Mouse (Mus musculus) ES-E14 (cell line): ENCODE measurements around the gene Taldo1. TPM values are rescaled to one million over a fixed set of nuclear protein-coding genes. Genes with fewer than 3 reads are reported as not detected.

Experiments
- DNase-seq: peaks from one replicate; pipeline ENCODE4 v3.0.0-alpha.2; 2013; ENCODE audit warnings: low read depth, low spot score
- H3K27ac ChIP-seq: 2 replicates; pipeline ENCODE4 v1.5.1; 2012; ENCODE audit warnings: low read depth, mild to moderate bottlenecking, low read length, moderate library complexity, mixed read lengths; ENCODE audit not compliant: poor library complexity, insufficient read depth, severe bottlenecking
- H3K36me3 ChIP-seq: 2 replicates; pipeline ENCODE4 v1.6.1; 2012; ENCODE audit warnings: mild to moderate bottlenecking, low read length, moderate library complexity, mixed read lengths; ENCODE audit not compliant: control insufficient read depth, poor library complexity, insufficient read depth, severe bottlenecking
- H3K4me1 ChIP-seq, 2 experiments: fragments of 150-350 bp in 1 of 2; sonication (generic) in 1 of 2; 2 replicates each; pipeline ENCODE4 v1.6.1; 2012; ENCODE audit warnings: low read length in 2 of 2, mild to moderate bottlenecking in 1 of 2, mixed read lengths in 1 of 2; ENCODE audit not compliant: control insufficient read depth in 2 of 2, insufficient read depth in 2 of 2, poor library complexity in 1 of 2
- H3K4me3 ChIP-seq, 2 experiments: fragments of 150-350 bp in 1 of 2; sonication (generic) in 1 of 2; 2 replicates each; pipeline ENCODE4 v1.5.1; 2012; ENCODE audit warnings: low read length in 2 of 2, low read depth in 1 of 2, mild to moderate bottlenecking in 1 of 2, mixed read lengths in 1 of 2; ENCODE audit not compliant: insufficient read depth in 1 of 2, poor library complexity in 1 of 2, severe bottlenecking in 1 of 2
- H3K9ac ChIP-seq: 2 replicates; pipeline ENCODE4 v1.6.1; 2012; ENCODE audit warnings: low read depth, mild to moderate bottlenecking, low read length, mixed read lengths; ENCODE audit not compliant: poor library complexity, insufficient read depth, severe bottlenecking
- H3K9me3 ChIP-seq: fragments of 150-350 bp; sonication (generic); 2 replicates; pipeline ENCODE4 v1.6.1; 2012; ENCODE audit warnings: low read depth, mild to moderate bottlenecking, low read length; ENCODE audit not compliant: control insufficient read depth, insufficient read depth
- CHD2 ChIP-seq: IDR thresholded peaks from 2 replicates; pipeline ENCODE4 v1.6.1; 2014; ENCODE audit warnings: mild to moderate bottlenecking, low read depth, low read length, inconsistent platforms
- HCFC1 ChIP-seq: IDR thresholded peaks from 2 replicates; pipeline ENCODE4 v1.6.1; 2012; ENCODE audit warnings: low read length, inconsistent platforms, borderline replicate concordance; ENCODE audit not compliant: insufficient read depth
- MAFK ChIP-seq: IDR thresholded peaks from 2 replicates; pipeline ENCODE4 v1.6.1; 2014; ENCODE audit warnings: mild to moderate bottlenecking, low read depth, low read length, inconsistent platforms; ENCODE audit not compliant: insufficient read depth
- ZC3H11A ChIP-seq: IDR thresholded peaks from 2 replicates; pipeline ENCODE4 v1.6.1; 2012; ENCODE audit warnings: low read depth, mild to moderate bottlenecking, inconsistent platforms, low read length, borderline replicate concordance
- ZNF384 ChIP-seq: IDR thresholded peaks from 2 replicates; pipeline ENCODE4 v1.6.1; 2012; ENCODE audit warnings: low read depth, low read length, inconsistent platforms
- in situ Hi-C, 2 experiments: fragments of 600-800 bp; cut with MboI; formaldehyde crosslinking; loops; one replicate each; pipeline ENCODE4 v1.15.1; 2025; ENCODE audit warnings: low sequenced_read_pairs in 2 of 2, inconsistent platforms in 1 of 2; ENCODE audit not compliant: unreplicated experiment in 2 of 2
- total RNA-seq: library from RNA; depleted of rRNA; stranded (reverse); fragments of 300-350 nt; gene quantifications from 2 replicates; pipeline ENCODE4 v1.2.3, GENCODE M21; 2012; rRNA removed

Taldo1 gene
- 327 and 432 TPM in 2 replicates for total RNA-seq

DNA sequence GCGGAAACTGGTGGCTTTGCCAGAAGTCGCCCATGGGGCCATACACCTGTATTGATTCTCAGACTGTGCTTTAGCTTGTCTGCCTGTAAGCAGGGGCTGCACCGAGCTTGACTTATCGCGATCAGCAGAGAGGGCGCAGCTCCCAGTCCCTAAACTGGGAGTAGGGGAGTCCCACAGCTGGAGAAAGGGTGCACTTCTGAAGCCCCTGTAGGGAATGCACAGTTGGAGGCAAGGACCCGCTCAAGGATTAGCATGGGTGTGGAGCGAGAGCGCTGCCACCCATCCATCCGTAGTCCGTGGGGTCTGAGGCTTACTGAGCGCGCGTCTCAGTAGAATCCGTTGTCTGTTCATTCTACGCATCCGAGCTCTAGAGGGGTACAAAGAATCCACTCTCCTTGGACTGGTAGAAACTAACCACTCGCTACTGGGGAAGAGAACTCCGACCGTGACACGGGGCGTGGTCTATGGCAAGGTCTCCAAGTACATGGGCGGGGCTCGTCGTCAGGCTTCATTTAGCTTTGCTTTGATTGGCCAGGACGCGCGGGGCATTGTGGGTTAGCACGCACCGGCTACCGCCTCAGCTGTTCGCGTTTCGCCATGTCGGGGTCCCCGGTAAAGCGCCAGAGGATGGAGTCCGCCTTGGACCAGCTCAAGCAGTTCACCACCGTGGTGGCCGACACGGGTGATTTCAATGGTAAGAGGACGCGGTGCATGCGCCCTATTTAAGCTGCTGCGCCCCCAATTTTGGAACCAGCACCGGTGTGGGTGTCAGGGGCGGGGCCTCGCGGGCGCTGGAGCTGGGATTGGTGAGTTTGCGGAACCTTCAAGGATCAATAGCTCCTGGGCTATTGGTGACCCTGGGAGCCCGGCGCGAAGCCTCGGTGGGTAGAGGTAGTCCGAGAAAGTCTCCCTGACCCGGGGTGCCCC lies at the start of gene Taldo1:
Taldo1 (plus strand) TSS at position 575 of the 927 bp plus-strand sequence.
- peak within 1 kb of the TSS; percentile 77 for H3K9ac ChIP-seq
- DNase-seq: peak; percentile 99
- peak within 1 kb of the TSS; percentile 81 to 100 for H3K4me3 ChIP-seq
- H3K27ac ChIP-seq: peak within 1 kb of the TSS; percentile 34; the same call in 1 of the 2 replicates
- H3K36me3 ChIP-seq: peaks cover 11% of the 10 kb centered on the region
- in situ Hi-C loops: no loop called here
- peaks cover 0 to 2% of the 10 kb centered on the region in 2 experiments; a peak in 1 of 4 replicates for H3K4me1 ChIP-seq
- no peaks in the 10 kb centered on the region for H3K9me3 ChIP-seq
- TF ChIP-seq ZNF384: no peak
- TF ChIP-seq CHD2: no peak
- TF ChIP-seq HCFC1: no peak
- no peak for TF ChIP-seq MAFK
- TF ChIP-seq ZC3H11A: no peak

DNA sequence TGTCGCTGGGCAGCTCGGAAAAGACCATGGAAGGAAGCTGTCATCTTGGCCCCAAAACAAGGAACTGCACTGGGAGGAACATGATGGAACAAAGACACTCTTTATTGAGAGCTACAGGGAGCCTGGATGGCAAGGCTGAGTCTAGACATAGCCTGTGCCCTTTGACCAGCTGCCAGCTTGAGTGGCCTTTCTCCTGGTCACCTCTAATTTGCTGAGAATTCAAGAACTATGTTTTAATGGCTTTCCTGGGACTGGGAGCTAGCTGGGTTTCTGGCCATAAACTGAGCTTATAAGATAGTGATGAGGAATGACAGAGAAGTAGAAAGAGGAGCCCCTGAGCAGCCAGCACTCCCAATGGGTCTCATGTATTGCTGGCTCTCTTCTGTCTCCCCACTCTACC lies 48.8 kb upstream of the Taldo1 start:
- peaks cover 11 to 17% of the 10 kb centered on the region in 2 experiments; a peak in 3 of 4 replicates for H3K4me1 ChIP-seq
- H3K4me3 ChIP-seq: no peak overlapping the region
- in situ Hi-C loops: no loop called here
- H3K36me3 ChIP-seq: no peaks in the 10 kb centered on the region
- H3K27ac ChIP-seq: no peak overlapping the region
- no peak overlapping the region for H3K9ac ChIP-seq
- no peak for DNase-seq
- H3K9me3 ChIP-seq: no peaks in the 10 kb centered on the region
- TF ChIP-seq ZNF384 (no peak), HCFC1 (no peak), CHD2 (no peak), ZC3H11A (no peak), MAFK (no peak)

DNA sequence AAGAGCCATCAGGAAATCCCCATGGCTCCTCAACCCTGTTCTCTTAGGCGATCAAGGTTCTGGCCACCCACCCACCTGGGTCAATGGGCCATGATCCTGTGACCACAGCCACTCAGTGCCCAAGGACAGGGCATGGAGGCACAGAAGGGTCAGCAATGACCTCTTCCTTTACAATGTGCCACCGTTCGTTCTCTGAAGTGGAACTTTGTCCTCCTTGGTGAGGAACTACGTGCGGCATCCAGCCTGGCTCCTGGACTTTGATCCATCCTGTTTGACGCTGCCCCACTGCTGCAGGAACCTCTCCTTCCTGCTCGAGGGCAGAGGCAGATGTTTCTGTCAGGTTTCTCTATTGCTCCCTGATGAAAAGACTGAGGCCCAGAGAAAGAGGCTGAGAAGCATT lies 48.3 kb upstream of the Taldo1 start:
- Histone ChIP-seq H3K36me3 (no peaks in the 10 kb centered on the region), H3K4me3 (no peak overlapping the region), H3K27ac (no peak overlapping the region), H3K4me1 (peaks cover 11 to 17% of the 10 kb centered on the region in 2 experiments; a peak in 3 of 4 replicates), H3K9ac (no peak overlapping the region), H3K9me3 (no peaks in the 10 kb centered on the region)
- no peak for TF ChIP-seq CHD2
- no peak for TF ChIP-seq MAFK
- no peak for TF ChIP-seq ZNF384
- TF ChIP-seq ZC3H11A: no peak
- TF ChIP-seq HCFC1: no peak
- DNase-seq: no peak
- in situ Hi-C loops: no loop called here

DNA sequence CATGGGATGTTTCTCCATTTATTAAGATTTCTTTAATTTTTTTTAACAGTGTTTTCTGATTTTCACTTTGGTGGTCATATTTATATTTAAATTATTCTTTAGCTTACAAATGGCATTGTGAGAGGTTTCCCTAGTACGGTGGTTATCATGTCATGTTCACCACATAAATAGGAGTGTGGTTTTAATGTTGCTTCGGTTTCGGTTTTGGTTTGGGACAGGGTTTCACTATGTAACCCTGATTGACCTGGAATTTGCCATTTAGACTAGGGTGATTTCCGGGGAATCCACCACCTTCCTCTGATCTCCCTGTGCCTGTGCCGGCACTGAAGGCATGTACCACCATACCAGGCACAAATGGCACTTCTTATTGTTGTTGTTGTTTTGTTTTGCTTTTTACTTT lies 47.2 kb upstream of the Taldo1 start:
- Histone ChIP-seq H3K9ac (no peak overlapping the region), H3K4me3 (no peak overlapping the region), H3K36me3 (no peaks in the 10 kb centered on the region), H3K27ac (no peak overlapping the region), H3K9me3 (no peaks in the 10 kb centered on the region), H3K4me1 (peaks cover 9 to 14% of the 10 kb centered on the region in 2 experiments; a peak in 3 of 4 replicates)
- in situ Hi-C loops: no loop called here
- no peak for DNase-seq
- TF ChIP-seq ZNF384 (no peak), MAFK (no peak), CHD2 (no peak), ZC3H11A (no peak), HCFC1 (no peak)

DNA sequence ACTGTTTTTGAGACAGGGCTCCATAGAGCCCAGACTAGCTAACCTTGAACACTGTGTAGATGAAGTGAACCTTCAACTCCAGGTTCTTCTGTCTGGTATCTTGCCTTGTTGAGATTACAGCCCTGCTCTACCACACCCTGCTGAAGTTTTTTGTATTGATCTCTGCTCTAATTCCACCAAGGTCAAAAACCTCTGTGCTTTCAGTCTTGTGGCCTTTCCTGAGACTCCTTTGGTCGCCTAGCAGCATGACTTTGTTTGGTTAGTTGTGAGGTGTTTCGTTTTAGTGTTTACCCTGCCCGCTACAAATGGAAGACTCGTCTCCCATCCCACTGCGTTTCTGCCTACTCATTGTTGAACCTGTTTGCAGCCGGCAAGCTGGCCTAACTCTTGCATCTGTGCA lies 40.9 kb upstream of the Taldo1 start:
- no peak overlapping the region for H3K9ac ChIP-seq
- in situ Hi-C loops: no loop called here
- no peaks in the 10 kb centered on the region for H3K9me3 ChIP-seq
- no peak overlapping the region for H3K27ac ChIP-seq
- TF ChIP-seq ZNF384 (no peak), CHD2 (no peak)
- no peaks in the 10 kb centered on the region for H3K36me3 ChIP-seq
- no peak for DNase-seq
- no peak overlapping the region for H3K4me3 ChIP-seq
- peaks cover 0 to 5% of the 10 kb centered on the region in 2 experiments; a peak in 1 of 4 replicates for H3K4me1 ChIP-seq
